Mouse (Mus musculus) kidney, adult 2 months (tissue): ENCODE measurements around the gene Rps27rt. TPM values are rescaled to one million over a fixed set of nuclear protein-coding genes. Genes with fewer than 3 reads are reported as not detected.
A peak's percentile ranks its signal among the peaks of the same experiment; 100 is the strongest.

Source experiments
- DNase-seq: peaks from one replicate; pipeline ENCODE4 v3.0.0; 2021
- H3K27ac ChIP-seq: fragments of 200-500 bp; 2 replicates; pipeline ENCODE4 v1.5.1; 2012; ENCODE audit warnings: low read depth, low read length, control low read depth, inconsistent platforms; ENCODE audit not compliant: insufficient read depth
- H3K27me3 ChIP-seq: fragments of 200-500 bp; replicated peaks from 2 replicates; pipeline ENCODE4 v1.6.1; 2012; ENCODE audit warnings: mild to moderate bottlenecking, moderate library complexity, low read length, inconsistent platforms; ENCODE audit not compliant: control insufficient read depth, insufficient read depth
- H3K36me3 ChIP-seq: fragments of 200-500 bp; 2 replicates; pipeline ENCODE4 v1.6.1; 2012; ENCODE audit warnings: mild to moderate bottlenecking, moderate library complexity, low read length, inconsistent platforms; ENCODE audit not compliant: control insufficient read depth, insufficient read depth
- H3K4me1 ChIP-seq: fragments of 200-500 bp; 2 replicates; pipeline ENCODE4 v1.6.1; 2011; ENCODE audit warnings: low read length; ENCODE audit not compliant: control insufficient read depth, insufficient read depth
- H3K4me3 ChIP-seq: fragments of 200-500 bp; 2 replicates; pipeline ENCODE4 v1.5.1; 2011; ENCODE audit warnings: mild to moderate bottlenecking, low read depth, low read length, control low read depth; ENCODE audit not compliant: insufficient read depth
- CTCF ChIP-seq: fragments of 200-500 bp; conservative IDR thresholded peaks from 2 replicates; pipeline ENCODE4 v1.5.1; 2011; ENCODE audit warnings: low read depth, mild to moderate bottlenecking, control low read depth, low read length, moderate library complexity, mixed read lengths; ENCODE audit not compliant: insufficient read depth, insufficient read length
- POLR2A ChIP-seq: fragments of 200-500 bp; IDR thresholded peaks from one replicate; pipeline ENCODE4 v1.6.1; 2011; ENCODE audit warnings: low read depth, low read length, control low read depth
- WGBS: fragments of 180-500 bp; shearing (Covaris S2); methylation state at CpG from one replicate; pipeline ENCODE4 v1.1.7; 2018; 5-methylcytosine and 5-hydroxymethylcytosine counted together
- polyA plus RNA-seq: library from polyadenylated mRNA; depleted of rRNA; stranded (reverse); fragments of >200 nt; gene quantifications from 2 replicates; pipeline ENCODE4 v1.2.3, GENCODE M21; 2012

The Rps27rt gene
- polyA plus RNA-seq, 1 experiment: 24.4 TPM

- Histone ChIP-seq H3K27me3 (no peaks in the 10 kb centered on the region), H3K27ac (no peak overlapping the region), H3K4me3 (no peak overlapping the region), H3K4me1 (no peaks in the 10 kb centered on the region; the same call in 1 of the 2 replicates), H3K36me3 (no peaks in the 10 kb centered on the region)
- TF ChIP-seq POLR2A: no peak
- TF ChIP-seq CTCF: no peak
- 47% methylated on average over 12 of the region's 12 CpGs for WGBS
- DNase-seq: no peak
Measured at GRCm38 (mm10) chr9:115012367-115012766, 29.8 kb upstream of the Rps27rt start.

GRCm38 (mm10) chr9:115008194-115008593 is 25.7 kb upstream of the Rps27rt start:
- Histone ChIP-seq H3K27me3 (no peaks in the 10 kb centered on the region), H3K4me1 (peaks cover 12% of the 10 kb centered on the region; the same call in 1 of the 2 replicates), H3K27ac (no peak overlapping the region), H3K36me3 (no peaks in the 10 kb centered on the region), H3K4me3 (no peak overlapping the region)
- DNase-seq: no peak
- TF ChIP-seq POLR2A (no peak), CTCF (no peak)
- 83% methylated on average over 7 of the region's 7 CpGs for WGBS

DNA sequence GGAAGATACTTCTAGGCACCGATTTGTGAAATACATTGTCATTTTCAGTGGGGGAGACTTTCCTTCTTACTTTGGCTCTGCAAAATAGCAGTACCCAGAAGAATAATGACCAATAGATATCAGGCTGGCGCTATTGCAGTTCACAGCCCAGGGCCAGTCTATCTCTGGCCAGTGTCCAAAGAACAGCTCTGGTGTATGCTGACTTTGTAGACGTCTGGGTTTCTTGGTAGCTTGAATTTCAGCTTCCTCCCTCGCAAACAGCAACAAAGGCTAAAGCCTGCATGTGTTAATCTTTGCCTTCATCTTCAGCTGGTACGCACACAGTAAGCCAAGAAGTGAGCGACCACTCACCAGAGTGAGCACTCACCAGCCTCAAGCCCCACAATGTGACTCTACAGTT is 25.2 kb upstream of the Rps27rt start:
- H3K27ac ChIP-seq: no peak overlapping the region
- TF ChIP-seq POLR2A (no peak), CTCF (no peak)
- H3K4me1 ChIP-seq: peaks cover 12% of the 10 kb centered on the region; the same call in 1 of the 2 replicates
- H3K4me3 ChIP-seq: no peak overlapping the region
- DNase-seq: peak; percentile 47
- H3K36me3 ChIP-seq: no peaks in the 10 kb centered on the region
- 42% methylated on average over 6 of the region's 6 CpGs for WGBS
- no peaks in the 10 kb centered on the region for H3K27me3 ChIP-seq

GRCm38 (mm10) chr9:115005446-115005845 is 22.9 kb upstream of the Rps27rt start:
- Histone ChIP-seq H3K27ac (peak overlapping the region; percentile 31; the same call in 1 of the 2 replicates), H3K4me3 (no peak overlapping the region), H3K27me3 (no peaks in the 10 kb centered on the region), H3K4me1 (peaks cover 16% of the 10 kb centered on the region; the same call in 1 of the 2 replicates), H3K36me3 (no peaks in the 10 kb centered on the region)
- DNase-seq: peak; percentile 83
- 31% methylated on average over 10 of the region's 10 CpGs for whole genome bisulfite sequencing
- TF ChIP-seq POLR2A: no peak
- no peak for TF ChIP-seq CTCF

GRCm38 (mm10) chr9:114999771-115000146 is 17.2 kb upstream of the Rps27rt start:
- peaks cover 19% of the 10 kb centered on the region; the same call in 1 of the 2 replicates for H3K4me1 ChIP-seq
- no peak for DNase-seq
- WGBS: 29% methylated on average over 5 of the region's 5 CpGs
- no peak overlapping the region for H3K4me3 ChIP-seq
- H3K27ac ChIP-seq: peak overlapping the region; percentile 57
- H3K27me3 ChIP-seq: no peaks in the 10 kb centered on the region
- TF ChIP-seq POLR2A (no peak), CTCF (no peak)
- H3K36me3 ChIP-seq: no peaks in the 10 kb centered on the region

DNA sequence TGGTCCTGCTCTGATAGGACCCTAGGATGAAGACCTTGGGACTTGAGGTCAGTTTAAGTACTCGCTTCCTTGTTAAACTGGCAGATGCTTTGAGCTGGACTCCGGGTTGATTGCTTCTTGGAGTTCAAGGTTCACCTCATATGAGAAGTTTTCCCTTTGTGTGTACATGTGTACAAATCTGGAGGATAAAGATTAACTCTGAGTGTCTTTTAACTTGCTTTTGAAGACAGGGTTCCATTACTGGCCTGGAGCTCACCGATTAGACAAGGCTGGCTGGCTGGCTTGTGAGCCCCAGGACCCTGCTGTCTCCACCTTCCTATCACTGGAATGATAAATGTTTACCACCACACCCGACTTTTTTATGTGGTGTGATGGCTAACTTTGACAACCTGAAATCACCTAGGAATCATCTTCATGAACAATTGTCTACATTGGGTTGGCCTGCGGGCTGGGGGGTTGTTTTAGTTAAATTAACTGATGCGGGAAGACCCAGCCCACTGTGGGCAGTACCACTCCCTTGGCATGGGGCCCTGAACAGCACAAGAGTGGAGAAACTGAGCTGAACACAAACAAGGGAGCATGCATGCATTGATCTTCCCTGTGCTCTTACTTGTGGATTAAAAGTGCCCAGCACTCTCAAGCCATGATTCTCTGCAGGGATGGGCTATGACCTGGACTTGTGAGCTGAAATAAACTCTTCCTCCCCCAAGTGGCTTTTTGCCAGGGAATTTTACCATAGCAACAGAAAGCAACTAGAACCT is 16.7 kb upstream of the Rps27rt start:
- no peak overlapping the region for H3K4me3 ChIP-seq
- H3K27me3 ChIP-seq: no peaks in the 10 kb centered on the region
- TF ChIP-seq CTCF (no peak), POLR2A (no peak)
- H3K36me3 ChIP-seq: no peaks in the 10 kb centered on the region
- 57% methylated on average over 6 of the region's 6 CpGs for WGBS
- H3K27ac ChIP-seq: peak overlapping the region; percentile 57
- peaks cover 16% of the 10 kb centered on the region; the same call in 1 of the 2 replicates for H3K4me1 ChIP-seq
- DNase-seq: peak; percentile 85

- WGBS: 97% methylated on average over 6 of the region's 6 CpGs
- Histone ChIP-seq H3K4me1 (peaks cover 16% of the 10 kb centered on the region; the same call in 1 of the 2 replicates), H3K4me3 (no peak overlapping the region), H3K27ac (no peak overlapping the region), H3K27me3 (no peaks in the 10 kb centered on the region), H3K36me3 (no peaks in the 10 kb centered on the region)
- TF ChIP-seq POLR2A (no peak), CTCF (no peak)
- DNase-seq: no peak
Measured at GRCm38 (mm10) chr9:114996489-114996888, 13.9 kb upstream of the Rps27rt start.
